Mouse (Mus musculus) gastrocnemius, adult 2 months (tissue): ENCODE data around the gene Sort1. TPM values are rescaled to one million over a fixed set of nuclear protein-coding genes. Genes with fewer than 3 reads are reported as not detected.

ENCODE experiments used
- DNase-seq: peaks from one replicate; pipeline ENCODE4 v3.0.0; 2022
- H3K27ac ChIP-seq: fragments of 200-600 bp; 2 replicates; pipeline ENCODE4 v1.8.1; 2022; ENCODE audit warnings: mild to moderate bottlenecking
- H3K4me3 ChIP-seq: fragments of 200-600 bp; 2 replicates; pipeline ENCODE4 v1.8.1; 2022; ENCODE audit warnings: mild to moderate bottlenecking, moderate library complexity
- CTCF ChIP-seq: fragments of 200-600 bp; IDR thresholded peaks from 2 replicates; pipeline ENCODE4 v1.8.1; 2022; ENCODE audit warnings: antibody characterized with exemption, mild to moderate bottlenecking, moderate library complexity
- intact Hi-C: fragments of 180-260 bp; cut with DNase I; formaldehyde crosslinking; loops from one replicate; pipeline ENCODE4 v1.15.1; 2025
- total RNA-seq, 2 experiments: library from RNA; stranded (reverse); gene quantifications; 2 replicates each; pipeline ENCODE4 v1.2.3; 2021

Sort1 gene
- total RNA-seq, 2 experiments from 2014 or later: 28.4 to 56.4 TPM

GRCm38 (mm10) chr3:108381945-108382875 lies 98.3 kb downstream of the Sort1 start:
- no peak for TF ChIP-seq CTCF
- H3K27ac ChIP-seq: peak overlapping the region; percentile 41; the same call in 1 of the 2 replicates

GRCm38 (mm10) chr3:108383485-108384354 lies 99.8 kb downstream of the Sort1 start, which contains the start of gene Psrc1:
Gene Psrc1, plus strand, starts transcription at chr3:108383839.
- peak within 1 kb of the TSS; percentile 92 for H3K4me3 ChIP-seq

More at GRCm38 (mm10) chr3:108381945-108382875, 98.3 kb downstream of the Sort1 start:
- intact Hi-C loops: no loop called here
- peak overlapping the region; percentile 60 for H3K4me3 ChIP-seq
- no peak for DNase-seq

GRCm38 (mm10) chr3:108384425-108384824 lies 100.5 kb downstream of the Sort1 start:
- H3K4me3 ChIP-seq: no peak overlapping the region
- no peak for TF ChIP-seq CTCF
- intact Hi-C loops: loop anchor here (1.0 kb wide), 1 partner anchor 224 kb away; no protein-coding TSS in a partner anchor
- DNase-seq: no peak
- H3K27ac ChIP-seq: no peak overlapping the region

More at GRCm38 (mm10) chr3:108383485-108384354, 99.8 kb downstream of the Sort1 start, which contains the start of gene Psrc1:
- peak within 1 kb of the TSS; percentile 66 for H3K27ac ChIP-seq
- peak; percentile 91 for DNase-seq
- TF ChIP-seq CTCF: no peak
- intact Hi-C loops: loop anchor here (1.0 kb wide), 1 partner anchor 223 kb away; no protein-coding TSS in a partner anchor

- no peak for DNase-seq
- Histone ChIP-seq H3K4me3 (no peak overlapping the region), H3K27ac (no peak overlapping the region)
- TF ChIP-seq CTCF: no peak
- intact Hi-C loops: loop anchor here (5.0 kb wide), 1 partner anchor 59 kb away; no protein-coding TSS in a partner anchor
Measured at GRCm38 (mm10) chr3:108386186-108386585, 102.3 kb downstream of the Sort1 start.

- peak; percentile 95 for DNase-seq
- Histone ChIP-seq H3K4me3 (peak overlapping the region; percentile 45), H3K27ac (peak overlapping the region; percentile 56; the same call in 1 of the 2 replicates)
- TF ChIP-seq CTCF: peak; percentile 99; the same call in 1 of the 2 replicates
- intact Hi-C loops: loop anchor here (1.0 to 5.0 kb wide), 3 partner anchors 62 to 224 kb away; no protein-coding TSS in a partner anchor
Measured at GRCm38 (mm10) chr3:108389111-108389545, 105.2 kb downstream of the Sort1 start.

- TF ChIP-seq CTCF: no peak
- intact Hi-C loops: no loop called here
Measured at GRCm38 (mm10) chr3:108392299-108392698, 108.4 kb downstream of the Sort1 start.

GRCm38 (mm10) chr3:108392793-108393192 lies 108.9 kb downstream of the Sort1 start:
- no peak for DNase-seq
- Histone ChIP-seq H3K4me3 (no peak overlapping the region), H3K27ac (no peak overlapping the region)
- TF ChIP-seq CTCF: no peak
- intact Hi-C loops: no loop called here

More at GRCm38 (mm10) chr3:108392299-108392698, 108.4 kb downstream of the Sort1 start:
- no peak for DNase-seq
- Histone ChIP-seq H3K4me3 (no peak overlapping the region), H3K27ac (no peak overlapping the region)

GRCm38 (mm10) chr3:108398281-108398680 lies 114.4 kb downstream of the Sort1 start:
- TF ChIP-seq CTCF: no peak
- H3K4me3 ChIP-seq: no peak overlapping the region
- intact Hi-C loops: no loop called here
- H3K27ac ChIP-seq: no peak overlapping the region
- DNase-seq: no peak

- peak; percentile 15 for DNase-seq
- intact Hi-C loops: loop anchor here (2.0 kb wide), 1 partner anchor 162 kb away; the partner anchor contains the start of gene Tmem167b
- Histone ChIP-seq H3K4me3 (no peak overlapping the region), H3K27ac (no peak overlapping the region)
- no peak for TF ChIP-seq CTCF
Measured at GRCm38 (mm10) chr3:108400442-108400841, 116.6 kb downstream of the Sort1 start.

GRCm38 (mm10) chr3:108401692-108402527 lies 118.0 kb downstream of the Sort1 start:
- H3K27ac ChIP-seq: peak overlapping the region; percentile 31; the same call in 1 of the 2 replicates
- H3K4me3 ChIP-seq: peak overlapping the region; percentile 6; the same call in 1 of the 2 replicates
- TF ChIP-seq CTCF: peak; percentile 95
- DNase-seq: peak; percentile 96
- intact Hi-C loops: loop anchor here (1.0 to 2.0 kb wide), 2 partner anchors 57 to 161 kb away; partner anchors contain the start of gene Tmem167b

- no peak for TF ChIP-seq CTCF
- DNase-seq: peak; percentile 24
- intact Hi-C loops: no loop called here
- Histone ChIP-seq H3K27ac (no peak overlapping the region), H3K4me3 (no peak overlapping the region)
Measured at GRCm38 (mm10) chr3:108402528-108402920, 118.6 kb downstream of the Sort1 start.
